Mouse (Mus musculus) cerebellum, postnatal 10 days (tissue): ENCODE results near the gene Rassf1.
A peak's percentile ranks its signal among the peaks of the same experiment; 100 is the strongest.
"Not testable (repeated sequence)": the region's sequence is repeated elsewhere in the genome, so short reads cannot be mapped to it uniquely, and the experiment has no call there.

Source experiments
- DNase-seq, 2 experiments: peaks; one replicate each; pipeline ENCODE4 v3.0.0; 2021; ENCODE audit warnings: mixed read lengths in 2 of 2

The Rassf1 gene

GRCm38 (mm10) chr9:107563029-107563581, 11.8 kb downstream of the Rassf1 start, which contains the start of gene Tusc2:
Tusc2 (plus strand) TSS chr9:107563255.
- DNase-seq: peak; percentile 94 to 95

- DNase-seq: not testable (repeated sequence)
Observed at GRCm38 (mm10) chr9:107565556-107565955, 14.2 kb downstream of the Rassf1 start.

GRCm38 (mm10) chr9:107566041-107566709, 14.8 kb downstream of the Rassf1 start:
- peak; percentile 89 to 92 for DNase-seq

DNA sequence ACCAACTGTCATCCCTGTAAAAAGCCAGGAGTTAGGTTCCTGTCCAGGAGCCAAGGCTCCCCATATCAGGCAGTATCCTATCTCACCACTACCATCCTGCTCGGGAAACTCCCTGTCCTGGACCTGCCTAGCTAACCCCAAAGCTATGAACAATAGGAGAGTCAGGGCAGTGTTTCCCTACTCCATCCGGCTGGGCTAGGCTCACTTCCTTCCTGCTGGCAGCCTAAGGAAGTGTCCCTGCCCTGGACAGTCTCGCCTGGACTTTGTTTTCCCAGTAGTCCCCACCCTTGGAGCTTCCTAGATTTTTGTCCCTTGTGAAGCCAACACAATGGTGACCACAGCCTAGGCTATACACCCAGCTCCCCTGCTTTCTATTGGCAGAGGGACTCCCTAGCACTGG, 15.5 kb downstream of the Rassf1 start:
- DNase-seq: no peak

GRCm38 (mm10) chr9:107567702-107568319, 16.5 kb downstream of the Rassf1 start, which contains the start of gene Hyal2:
Hyal2 (plus strand) TSS chr9:107567945.
- no peak for DNase-seq

GRCm38 (mm10) chr9:107568331-107569261, 17.2 kb downstream of the Rassf1 start:
- DNase-seq: peak; percentile 90 to 92

DNA sequence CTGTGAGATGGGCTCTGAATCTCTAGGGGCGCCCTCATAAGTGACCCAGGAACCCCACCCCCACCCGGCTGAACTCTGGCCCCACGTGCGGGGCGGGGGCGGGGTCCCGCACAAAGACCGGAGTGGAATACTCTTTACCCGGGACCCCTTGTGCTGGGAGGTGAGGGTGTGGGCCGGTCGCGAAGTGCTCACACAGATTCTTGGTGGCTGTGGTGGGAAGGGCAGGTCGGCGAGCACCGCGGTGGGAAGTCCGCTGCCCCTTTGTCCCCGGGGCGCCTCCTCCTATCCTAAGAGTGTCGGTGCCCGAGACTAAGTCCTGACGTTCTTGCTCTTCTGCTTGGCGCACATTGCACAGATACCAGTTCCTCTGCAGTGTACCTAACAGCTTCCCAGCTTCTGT, 17.9 kb downstream of the Rassf1 start:
- no peak for DNase-seq

- no peak for DNase-seq
Observed at GRCm38 (mm10) chr9:107570016-107570415, 18.7 kb downstream of the Rassf1 start.

DNA sequence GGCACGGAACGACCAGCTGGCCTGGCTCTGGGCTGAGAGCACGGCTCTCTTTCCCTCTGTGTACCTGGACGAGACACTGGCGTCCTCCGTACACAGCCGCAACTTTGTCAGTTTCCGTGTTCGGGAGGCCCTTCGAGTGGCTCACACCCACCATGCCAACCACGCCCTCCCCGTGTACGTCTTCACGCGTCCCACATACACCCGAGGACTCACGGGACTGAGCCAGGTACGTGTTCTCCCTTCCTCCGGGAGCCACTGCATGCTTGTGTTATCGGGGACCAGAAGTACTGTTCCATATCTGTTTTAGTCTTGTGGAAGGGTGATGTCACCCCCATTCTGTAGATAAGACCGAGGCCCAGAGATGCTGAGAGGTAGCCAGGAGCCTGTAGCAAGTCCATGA, 19.5 kb downstream of the Rassf1 start:
- DNase-seq: no peak

- no peak for DNase-seq
Observed at GRCm38 (mm10) chr9:107571534-107572326, 20.4 kb downstream of the Rassf1 start.

DNA sequence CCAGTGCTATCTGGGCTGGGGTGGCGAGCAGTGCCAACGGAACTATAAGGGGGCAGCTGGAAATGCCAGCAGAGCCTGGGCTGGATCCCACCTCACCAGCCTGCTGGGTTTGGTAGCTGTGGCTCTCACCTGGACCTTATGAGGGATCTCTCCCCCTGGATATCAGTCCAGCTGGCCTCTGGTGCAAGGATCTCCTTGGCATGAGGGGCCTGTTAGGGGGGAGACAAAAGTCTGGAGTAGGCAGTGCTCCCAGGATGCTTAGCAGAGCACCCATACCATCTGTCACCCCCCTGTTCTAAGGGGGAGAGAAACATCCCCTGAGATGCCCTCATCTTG, 20.9 kb downstream of the Rassf1 start:
- DNase-seq: no peak

- DNase-seq: not testable (repeated sequence)
Observed at GRCm38 (mm10) chr9:107573774-107574173, 22.4 kb downstream of the Rassf1 start.

DNA sequence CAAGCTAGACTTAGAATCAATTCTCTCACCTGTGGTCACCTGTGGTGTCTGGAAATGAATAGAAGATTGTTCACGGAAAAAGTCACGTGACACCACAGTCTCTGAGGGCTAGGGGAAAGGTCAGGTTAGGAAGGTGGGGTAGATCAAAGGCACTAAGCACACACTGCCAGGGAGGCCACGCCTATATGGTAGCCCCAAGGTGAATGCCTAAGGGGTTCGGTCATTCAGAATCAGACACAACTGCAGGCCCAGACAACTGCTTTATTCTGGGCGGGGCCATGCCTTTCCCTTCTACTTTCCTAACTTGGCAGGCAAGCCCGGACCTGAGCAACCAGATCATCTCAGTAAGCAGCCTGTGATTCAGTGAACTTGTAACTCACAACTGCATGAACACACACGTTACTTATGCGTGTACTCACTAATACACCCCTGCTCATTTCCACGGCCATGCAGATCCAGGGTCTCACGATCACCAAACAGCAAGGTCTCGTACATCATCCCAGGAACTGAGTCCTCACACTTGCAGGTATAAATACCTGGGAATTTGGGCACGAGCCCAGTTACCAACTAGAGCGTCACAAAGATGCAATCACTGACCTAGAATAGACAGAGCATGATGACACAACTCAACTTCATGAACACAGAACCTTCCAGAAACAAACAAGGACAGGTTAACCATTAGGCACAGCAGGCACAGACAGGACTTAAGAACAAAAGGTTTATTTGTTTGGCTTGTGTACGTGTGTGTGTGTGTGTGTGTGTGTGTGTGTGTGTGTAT, 24.4 kb downstream of the Rassf1 start:
- DNase-seq: peak; percentile 64 to 72

- peak; percentile 81 to 87 for DNase-seq
Observed at GRCm38 (mm10) chr9:107576357-107577107, 25.2 kb downstream of the Rassf1 start, which contains the start of gene Hyal1. Hyal1 (plus strand) TSS chr9:107576927.

GRCm38 (mm10) chr9:107577871-107578270, 26.5 kb downstream of the Rassf1 start:
- DNase-seq: peak in 1 of 2 experiments; percentile 23

DNA sequence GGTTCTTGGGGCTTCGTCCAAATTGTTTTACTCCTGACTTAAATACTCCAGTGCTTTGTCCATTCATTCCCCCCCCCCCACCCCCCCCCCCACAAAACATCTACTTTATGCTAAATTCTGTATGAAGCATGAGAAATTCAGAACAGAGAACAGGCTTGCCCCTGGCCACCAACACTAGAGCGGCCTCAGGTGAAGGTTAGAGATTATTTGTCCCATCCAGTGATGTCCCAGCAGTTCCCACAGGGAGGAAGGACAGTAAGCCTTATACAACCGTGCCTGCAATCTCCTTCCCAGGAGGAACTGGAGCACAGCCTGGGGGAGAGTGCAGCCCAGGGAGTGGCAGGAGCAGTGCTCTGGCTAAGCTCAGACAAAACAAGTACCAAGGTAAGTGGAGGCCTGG, 27.2 kb downstream of the Rassf1 start, which contains the start of gene Naa80:
Naa80 (plus strand) TSS at position 301 of the 400 bp plus-strand sequence.
- DNase-seq: no peak

GRCm38 (mm10) chr9:107579023-107579900, 27.9 kb downstream of the Rassf1 start:
- no peak for DNase-seq

- peak; percentile 92 to 94 for DNase-seq
Observed at GRCm38 (mm10) chr9:107580501-107581317, 29.4 kb downstream of the Rassf1 start, which contains the start of gene Hyal3. Hyal3 (plus strand) TSS chr9:107580818.
